Mouse (Mus musculus): ENCODE data around the gene B4gat1. TPM values are rescaled to one million over a fixed set of nuclear protein-coding genes. Genes with fewer than 3 reads are reported as not detected.
A peak's percentile ranks its signal among the peaks of the same experiment; 100 is the strongest.

Gene B4gat1
- polyA plus RNA-seq, 1 experiment from 2014 or later, result 93.7 TPM

DNA sequence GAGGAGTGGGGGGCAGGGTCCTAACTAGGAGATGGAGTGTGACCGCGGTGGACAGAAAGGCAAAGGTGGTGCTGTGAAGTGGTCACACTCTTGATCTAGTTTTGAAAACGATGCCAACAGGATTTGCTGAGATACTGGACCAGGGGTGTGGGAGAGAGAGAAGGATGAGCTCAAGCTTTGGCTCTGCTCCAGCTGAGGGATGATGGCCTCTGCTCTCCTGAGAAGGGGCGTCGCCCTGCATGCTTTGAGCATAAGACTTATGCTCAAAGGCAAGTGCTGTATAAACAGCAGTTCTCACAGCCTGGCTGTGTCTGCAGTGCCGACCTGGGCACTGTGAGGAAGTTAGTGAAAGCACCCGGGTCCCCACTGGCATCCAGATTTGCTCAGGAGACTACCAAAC is 26.5 kb downstream of the B4gat1 start:
- no peak overlapping the region for H3K9ac ChIP-seq
- WGBS, result 73% methylated on average over 7 of the region's 7 CpGs
- ATAC-seq (ENCODE audit: low FRiP score) (no peak), DNase-seq (ENCODE audit: low spot score) (no peak)
- no peaks in the 10 kb centered on the region for H3K36me3 ChIP-seq (replicated peaks; ENCODE audit: control insufficient read depth, insufficient read depth)
- no peak overlapping the region for H3K4me2 ChIP-seq (replicated peaks)
- H3K9me3 ChIP-seq (ENCODE audit: control insufficient read depth, low read length), result no peaks in the 10 kb centered on the region
- no peak overlapping the region for H3K4me3 ChIP-seq (replicated peaks; ENCODE audit: low read length)
- peaks cover 20% of the 10 kb centered on the region for H3K4me1 ChIP-seq (replicated peaks; ENCODE audit: control insufficient read depth, insufficient read depth, low read length)
- H3K27ac ChIP-seq, result no peak overlapping the region
- peaks cover 21% of the 10 kb centered on the region; the same call in 1 of the 2 replicates for H3K27me3 ChIP-seq (ENCODE audit: control insufficient read depth, insufficient read depth, low read length)

DNA sequence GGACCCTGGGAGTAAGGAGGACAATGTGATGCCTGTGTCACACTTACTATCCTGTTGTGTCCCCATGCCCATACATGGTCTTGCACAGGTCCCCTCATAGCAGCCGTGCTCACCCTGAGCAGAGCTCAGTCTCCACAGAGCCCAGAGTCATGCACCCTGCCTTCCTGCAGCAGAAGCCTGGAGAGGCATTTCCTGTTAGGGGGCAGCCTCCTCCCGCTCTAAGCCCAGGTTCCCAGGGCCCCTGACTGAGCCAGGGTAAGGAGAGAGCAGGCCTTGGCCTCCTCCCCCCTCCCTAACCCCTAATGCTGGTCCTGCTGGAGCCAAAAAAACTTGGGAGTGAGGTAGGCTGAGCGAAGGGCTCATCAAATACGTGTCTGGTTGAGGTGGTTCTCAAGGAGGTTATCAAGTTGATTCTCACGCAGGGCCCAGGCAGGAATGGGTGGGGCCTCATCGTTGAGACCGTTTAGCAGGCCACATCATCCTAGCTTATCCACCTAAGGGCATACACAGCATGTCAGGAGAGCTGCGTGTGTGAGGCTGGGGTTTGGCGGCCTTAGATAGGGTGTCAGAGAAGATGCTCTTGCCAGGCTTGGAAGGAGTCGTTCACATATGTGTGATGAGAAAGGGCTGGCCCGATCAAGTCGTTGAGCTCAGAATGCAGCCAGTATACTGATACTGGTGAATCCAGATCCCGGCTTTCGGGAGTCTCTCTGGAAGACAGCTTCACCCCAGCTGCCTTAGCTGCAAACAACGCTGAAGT is 28.6 kb downstream of the B4gat1 start:
- no peak for DNase-seq (ENCODE audit: low spot score)
- 11% methylated on average over 15 of the region's 15 CpGs for WGBS
- H3K9ac ChIP-seq, result peak overlapping the region; percentile 52; the same call in 1 of the 2 replicates
- H3K9me3 ChIP-seq (ENCODE audit: control insufficient read depth, low read length), result no peaks in the 10 kb centered on the region
- H3K27ac ChIP-seq, result no peak overlapping the region
- peak overlapping the region; percentile 64 for H3K4me2 ChIP-seq (replicated peaks)
- H3K27me3 ChIP-seq (ENCODE audit: control insufficient read depth, insufficient read depth, low read length), result peaks cover 21% of the 10 kb centered on the region; the same call in 1 of the 2 replicates
- ATAC-seq (ENCODE audit: low FRiP score), result no peak
- H3K4me1 ChIP-seq (replicated peaks; ENCODE audit: control insufficient read depth, insufficient read depth, low read length), result peaks cover 22% of the 10 kb centered on the region
- H3K4me3 ChIP-seq (replicated peaks; ENCODE audit: low read length), result peak overlapping the region; percentile 31; the same call in 1 of the 2 replicates
- no peaks in the 10 kb centered on the region for H3K36me3 ChIP-seq (replicated peaks; ENCODE audit: control insufficient read depth, insufficient read depth)

DNA sequence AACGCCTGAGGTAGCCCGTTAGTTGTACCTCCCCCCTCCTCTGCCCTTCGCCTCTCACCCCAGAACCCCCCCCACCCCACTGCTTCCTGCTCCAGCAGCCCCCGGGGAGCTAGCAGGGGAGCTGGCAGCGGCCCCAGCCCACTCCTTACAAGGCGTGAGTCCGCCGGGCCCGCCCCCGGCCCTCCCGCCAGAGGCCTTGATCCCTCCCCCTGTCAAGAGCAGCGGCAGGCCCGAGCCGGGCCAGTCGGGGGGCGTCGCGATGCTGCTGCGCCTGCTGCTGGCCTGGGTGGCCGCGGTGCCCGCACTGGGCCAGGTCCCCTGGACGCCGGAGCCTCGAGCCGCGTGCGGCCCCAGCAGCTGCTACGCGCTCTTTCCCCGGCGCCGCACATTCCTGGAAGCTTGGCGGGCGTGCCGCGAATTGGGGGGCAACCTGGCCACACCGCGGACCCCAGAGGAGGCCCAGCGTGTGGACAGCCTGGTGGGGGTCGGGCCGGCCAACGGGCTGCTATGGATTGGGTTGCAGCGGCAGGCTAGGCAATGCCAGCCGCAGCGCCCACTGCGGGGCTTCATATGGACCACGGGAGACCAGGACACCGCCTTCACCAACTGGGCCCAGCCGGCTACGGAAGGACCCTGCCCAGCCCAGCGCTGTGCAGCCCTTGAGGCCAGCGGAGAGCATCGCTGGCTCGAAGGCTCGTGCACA is 29.4 kb downstream of the B4gat1 start, which contains the start of gene Cd248:
Gene Cd248 (plus strand): TSS at position 212 of the 703 bp plus-strand sequence.
- H3K4me2 ChIP-seq (replicated peaks), result peak within 1 kb of the TSS; percentile 64
- H3K4me3 ChIP-seq (replicated peaks; ENCODE audit: low read length), result peak within 1 kb of the TSS; percentile 31
- DNase-seq (ENCODE audit: low spot score) (no peak), ATAC-seq (ENCODE audit: low FRiP score) (no peak)
- no peak within 1 kb of the TSS for H3K27ac ChIP-seq
- H3K36me3 ChIP-seq (replicated peaks; ENCODE audit: control insufficient read depth, insufficient read depth), result no peaks in the 10 kb centered on the region
- peaks cover 21% of the 10 kb centered on the region; the same call in 1 of the 2 replicates for H3K27me3 ChIP-seq (ENCODE audit: control insufficient read depth, insufficient read depth, low read length)
- H3K9ac ChIP-seq, result peak within 1 kb of the TSS; percentile 52
- peaks cover 22% of the 10 kb centered on the region for H3K4me1 ChIP-seq (replicated peaks; ENCODE audit: control insufficient read depth, insufficient read depth, low read length)
- no peaks in the 10 kb centered on the region for H3K9me3 ChIP-seq (ENCODE audit: control insufficient read depth, low read length)
- under 1% methylated on average over 54 of the region's 56 CpGs for WGBS

DNA sequence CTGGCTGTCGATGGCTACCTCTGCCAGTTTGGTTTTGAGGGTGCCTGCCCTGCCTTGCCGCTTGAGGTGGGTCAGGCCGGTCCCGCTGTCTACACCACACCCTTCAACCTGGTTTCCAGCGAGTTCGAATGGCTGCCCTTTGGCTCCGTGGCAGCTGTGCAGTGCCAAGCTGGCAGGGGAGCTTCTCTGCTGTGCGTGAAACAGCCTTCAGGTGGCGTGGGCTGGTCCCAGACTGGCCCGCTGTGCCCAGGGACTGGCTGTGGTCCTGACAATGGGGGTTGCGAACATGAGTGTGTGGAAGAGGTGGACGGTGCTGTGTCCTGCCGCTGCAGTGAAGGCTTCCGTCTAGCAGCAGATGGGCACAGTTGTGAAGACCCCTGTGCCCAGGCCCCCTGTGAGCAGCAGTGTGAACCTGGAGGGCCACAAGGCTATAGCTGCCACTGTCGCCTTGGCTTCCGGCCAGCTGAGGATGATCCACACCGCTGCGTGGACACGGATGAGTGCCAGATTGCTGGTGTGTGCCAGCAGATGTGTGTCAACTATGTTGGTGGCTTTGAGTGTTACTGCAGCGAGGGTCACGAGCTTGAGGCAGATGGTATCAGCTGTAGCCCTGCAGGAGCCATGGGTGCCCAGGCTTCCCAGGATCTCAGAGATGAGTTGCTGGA is 30.1 kb downstream of the B4gat1 start:
- peaks cover 22% of the 10 kb centered on the region for H3K4me1 ChIP-seq (replicated peaks; ENCODE audit: control insufficient read depth, insufficient read depth, low read length)

DNA sequence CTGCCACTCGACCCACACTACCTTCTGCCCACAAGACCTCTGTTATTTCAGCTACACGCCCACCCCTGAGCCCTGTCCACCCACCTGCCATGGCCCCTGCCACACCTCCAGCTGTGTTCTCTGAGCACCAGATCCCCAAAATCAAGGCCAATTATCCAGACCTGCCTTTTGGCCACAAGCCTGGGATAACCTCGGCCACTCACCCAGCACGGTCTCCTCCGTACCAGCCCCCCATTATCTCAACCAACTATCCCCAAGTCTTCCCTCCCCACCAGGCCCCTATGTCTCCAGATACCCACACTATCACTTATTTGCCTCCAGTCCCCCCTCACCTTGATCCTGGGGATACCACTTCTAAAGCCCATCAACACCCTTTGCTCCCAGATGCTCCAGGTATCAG is 30.9 kb downstream of the B4gat1 start:
- H3K9ac ChIP-seq, result no peak overlapping the region
- H3K27ac ChIP-seq, result no peak overlapping the region
- H3K9me3 ChIP-seq (ENCODE audit: control insufficient read depth, low read length), result no peaks in the 10 kb centered on the region
- DNase-seq (ENCODE audit: low spot score) (no peak), ATAC-seq (ENCODE audit: low FRiP score) (no peak)
- peaks cover 22% of the 10 kb centered on the region for H3K4me1 ChIP-seq (replicated peaks; ENCODE audit: control insufficient read depth, insufficient read depth, low read length)
- no peaks in the 10 kb centered on the region for H3K36me3 ChIP-seq (replicated peaks; ENCODE audit: control insufficient read depth, insufficient read depth)
- H3K27me3 ChIP-seq (ENCODE audit: control insufficient read depth, insufficient read depth, low read length), result peaks cover 21% of the 10 kb centered on the region; the same call in 1 of the 2 replicates
- H3K4me2 ChIP-seq (replicated peaks), result peak overlapping the region; percentile 64
- WGBS, result 93% methylated on average over 5 of the region's 5 CpGs
- no peak overlapping the region for H3K4me3 ChIP-seq (replicated peaks; ENCODE audit: low read length)

More for the DNA sequence above, 30.1 kb downstream of the B4gat1 start:
- DNase-seq (ENCODE audit: low spot score) (no peak), ATAC-seq (ENCODE audit: low FRiP score) (no peak)
- no peak overlapping the region for H3K27ac ChIP-seq
- no peaks in the 10 kb centered on the region for H3K9me3 ChIP-seq (ENCODE audit: control insufficient read depth, low read length)
- WGBS, result 31% methylated on average over 21 of the region's 21 CpGs
- peaks cover 21% of the 10 kb centered on the region; the same call in 1 of the 2 replicates for H3K27me3 ChIP-seq (ENCODE audit: control insufficient read depth, insufficient read depth, low read length)
- no peaks in the 10 kb centered on the region for H3K36me3 ChIP-seq (replicated peaks; ENCODE audit: control insufficient read depth, insufficient read depth)
- peak overlapping the region; percentile 31 for H3K4me3 ChIP-seq (replicated peaks; ENCODE audit: low read length)
- H3K9ac ChIP-seq, result peak overlapping the region; percentile 52
- peak overlapping the region; percentile 64 for H3K4me2 ChIP-seq (replicated peaks)

DNA sequence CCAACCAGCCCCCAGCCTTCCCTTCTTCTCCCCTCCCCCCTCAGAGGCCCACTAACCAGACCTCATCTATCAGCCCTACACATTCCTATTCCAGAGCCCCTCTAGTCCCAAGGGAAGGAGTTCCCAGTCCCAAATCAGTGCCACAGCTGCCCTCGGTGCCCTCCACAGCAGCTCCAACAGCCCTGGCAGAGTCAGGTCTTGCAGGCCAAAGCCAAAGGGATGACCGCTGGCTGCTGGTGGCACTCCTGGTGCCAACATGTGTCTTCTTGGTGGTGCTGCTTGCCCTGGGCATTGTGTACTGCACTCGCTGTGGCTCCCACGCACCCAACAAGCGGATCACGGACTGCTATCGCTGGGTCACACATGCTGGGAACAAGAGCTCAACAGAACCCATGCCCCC is 31.4 kb downstream of the B4gat1 start:
- Histone ChIP-seq H3K27me3 (ENCODE audit: control insufficient read depth, insufficient read depth, low read length) (peaks cover 21% of the 10 kb centered on the region; the same call in 1 of the 2 replicates), H3K9ac (no peak overlapping the region), H3K4me1 (replicated peaks; ENCODE audit: control insufficient read depth, insufficient read depth, low read length) (peaks cover 22% of the 10 kb centered on the region), H3K36me3 (replicated peaks; ENCODE audit: control insufficient read depth, insufficient read depth) (no peaks in the 10 kb centered on the region), H3K27ac (no peak overlapping the region), H3K4me2 (replicated peaks) (peak overlapping the region; percentile 64; the same call in 1 of the 2 replicates), H3K4me3 (replicated peaks; ENCODE audit: low read length) (peak overlapping the region; percentile 7; the same call in 1 of the 2 replicates), H3K9me3 (ENCODE audit: control insufficient read depth, low read length) (no peaks in the 10 kb centered on the region)
- no peak for ATAC-seq (ENCODE audit: low FRiP score)
- no peak for DNase-seq (ENCODE audit: low spot score)
- WGBS, result 82% methylated on average over 7 of the region's 7 CpGs

DNA sequence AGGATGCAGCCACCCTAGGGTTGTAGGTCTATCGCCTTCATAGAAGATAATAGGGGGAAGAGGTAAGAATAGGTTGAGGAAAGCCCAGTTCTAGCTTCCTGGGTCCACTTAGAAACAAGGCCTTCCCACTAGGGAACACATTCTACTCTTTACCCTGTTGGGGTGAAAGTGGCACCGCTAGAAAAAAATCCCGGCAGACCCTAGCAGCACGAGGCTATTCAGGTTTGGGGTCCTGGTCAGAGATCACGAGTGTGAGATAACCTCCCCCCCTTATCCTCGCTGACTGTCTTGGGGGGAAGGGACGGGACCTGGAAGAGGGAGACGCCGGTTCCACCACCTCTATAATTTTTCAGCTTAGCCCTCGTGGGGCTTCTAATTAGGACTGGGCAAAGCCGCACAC is 32.5 kb downstream of the B4gat1 start:
- DNase-seq (ENCODE audit: low spot score) (no peak), ATAC-seq (ENCODE audit: low FRiP score) (no peak)
- H3K4me3 ChIP-seq (replicated peaks; ENCODE audit: low read length), result peak overlapping the region; percentile 40
- H3K4me1 ChIP-seq (replicated peaks; ENCODE audit: control insufficient read depth, insufficient read depth, low read length), result peaks cover 22% of the 10 kb centered on the region
- no peaks in the 10 kb centered on the region for H3K9me3 ChIP-seq (ENCODE audit: control insufficient read depth, low read length)
- H3K4me2 ChIP-seq (replicated peaks), result peak overlapping the region; percentile 59
- WGBS, result 13% methylated on average over 11 of the region's 11 CpGs
- peaks cover 21% of the 10 kb centered on the region; the same call in 1 of the 2 replicates for H3K27me3 ChIP-seq (ENCODE audit: control insufficient read depth, insufficient read depth, low read length)
- H3K9ac ChIP-seq, result peak overlapping the region; percentile 47
- no peak overlapping the region for H3K27ac ChIP-seq
- no peaks in the 10 kb centered on the region for H3K36me3 ChIP-seq (replicated peaks; ENCODE audit: control insufficient read depth, insufficient read depth)

DNA sequence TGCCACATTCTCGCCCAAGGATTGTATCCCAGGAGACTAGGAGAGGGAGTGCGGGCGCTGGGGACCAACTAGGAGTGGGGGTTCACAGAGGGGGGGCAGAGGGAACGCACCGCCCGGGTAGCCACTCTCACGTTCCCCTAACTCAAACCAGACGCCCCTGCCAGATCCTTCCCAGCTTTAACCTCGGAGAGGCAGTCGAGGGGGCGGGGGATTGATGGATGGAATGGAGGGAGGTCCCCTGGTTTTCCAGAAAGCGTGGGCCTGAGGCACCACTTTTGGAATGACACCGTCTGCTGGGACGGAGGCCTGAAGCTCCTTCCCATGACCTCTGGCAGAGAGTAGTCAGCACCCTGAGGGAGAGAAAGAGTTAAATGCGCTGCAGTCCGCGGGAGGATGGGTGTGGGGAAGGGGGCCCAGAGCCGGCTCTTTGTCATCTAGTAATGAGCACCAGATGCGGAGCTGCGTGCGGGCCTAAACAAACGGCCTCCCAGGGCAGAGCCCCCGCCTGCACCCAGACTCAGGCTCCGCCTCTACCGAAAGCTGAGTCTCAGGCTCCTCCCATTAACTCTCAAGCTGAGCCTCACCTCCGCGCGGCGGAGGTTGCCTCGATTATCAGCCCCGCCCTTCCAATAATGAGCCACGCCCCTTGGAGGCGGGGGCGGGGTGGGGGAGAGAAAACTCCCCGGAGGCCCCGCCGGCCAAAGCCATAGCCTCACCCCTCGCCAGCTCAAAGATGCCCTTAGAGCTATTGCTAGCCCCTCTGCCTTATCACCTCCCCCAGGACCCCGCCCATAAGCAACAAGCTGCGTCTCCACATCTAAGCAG is 33.1 kb downstream of the B4gat1 start:
- Histone ChIP-seq H3K4me2 (replicated peaks) (peak overlapping the region; percentile 59), H3K27me3 (ENCODE audit: control insufficient read depth, insufficient read depth, low read length) (peaks cover 20% of the 10 kb centered on the region; the same call in 1 of the 2 replicates), H3K4me1 (replicated peaks; ENCODE audit: control insufficient read depth, insufficient read depth, low read length) (peaks cover 22% of the 10 kb centered on the region), H3K4me3 (replicated peaks; ENCODE audit: low read length) (peak overlapping the region; percentile 40), H3K27ac (peak overlapping the region; percentile 46; the same call in 1 of the 2 replicates), H3K9me3 (ENCODE audit: control insufficient read depth, low read length) (no peaks in the 10 kb centered on the region), H3K9ac (peak overlapping the region; percentile 47), H3K36me3 (replicated peaks; ENCODE audit: control insufficient read depth, insufficient read depth) (no peaks in the 10 kb centered on the region)
- ATAC-seq (ENCODE audit: low FRiP score) (peak; percentile 73), DNase-seq (ENCODE audit: low spot score) (peak; percentile 70)
- under 1% methylated on average over 40 of the region's 40 CpGs for WGBS
